Mouse (Mus musculus): ENCODE data around the gene Sdk1. TPM values are rescaled to one million over a fixed set of nuclear protein-coding genes. Genes with fewer than 3 reads are reported as not detected.

Gene Sdk1
- polyA plus RNA-seq, 1 experiment: 0.55 TPM

DNA sequence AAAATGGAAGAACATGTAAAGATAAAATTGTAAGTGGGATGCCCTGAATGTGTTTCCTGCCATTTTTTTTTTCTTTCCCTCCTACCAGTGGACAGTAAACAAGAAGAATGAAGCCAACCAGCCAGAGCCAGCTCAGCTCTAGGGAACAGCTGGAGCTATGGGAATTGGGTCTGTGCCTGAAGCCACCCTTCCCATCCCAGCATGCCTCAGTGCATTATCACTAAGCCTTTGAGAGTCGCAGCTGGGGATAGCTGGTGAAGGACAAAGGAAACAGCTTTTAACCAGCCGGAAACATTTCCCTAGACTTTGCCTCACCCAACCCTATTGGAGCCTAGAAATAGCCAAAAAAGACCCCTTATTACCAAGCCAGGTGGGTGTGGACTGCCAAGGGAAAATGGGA is 675.7 kb downstream of the Sdk1 start:
- Histone ChIP-seq H3K4me3 (ENCODE audit: insufficient read depth, low read length) (no peak overlapping the region), H3K4me1 (ENCODE audit: control insufficient read depth, insufficient read depth, low read length) (no peaks in the 10 kb centered on the region), H3K27ac (ENCODE audit: insufficient read depth, low read depth, low read length) (no peak overlapping the region)
- TF ChIP-seq CTCF (IDR thresholded peaks at IDR 0.05; ENCODE audit: low read depth, low read length): no peak
- no peak for TF ChIP-seq POLR2A (IDR thresholded peaks at IDR 0.05; ENCODE audit: borderline replicate concordance, low read depth, low read length)

DNA sequence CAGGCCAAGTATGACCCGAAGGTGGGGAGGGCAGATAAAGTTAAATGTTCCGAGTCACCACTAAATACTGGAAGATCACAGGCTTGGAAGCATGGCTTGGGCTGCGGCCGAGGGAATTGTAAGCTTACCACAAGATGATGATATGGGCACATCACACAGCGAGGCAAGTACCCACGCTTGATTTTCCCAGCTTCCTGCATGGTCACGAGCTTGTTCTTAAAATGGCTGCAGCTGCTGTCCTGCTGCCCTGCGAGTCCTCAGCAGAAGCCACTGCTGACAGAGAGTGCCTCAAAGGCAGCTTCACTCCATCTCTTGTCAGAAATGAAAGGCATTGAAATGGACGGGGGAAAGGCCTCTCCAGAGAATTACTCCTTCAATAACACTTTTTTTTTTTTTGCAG is 697.7 kb downstream of the Sdk1 start:
- H3K27ac ChIP-seq (ENCODE audit: insufficient read depth, low read depth, low read length): no peak overlapping the region
- H3K4me1 ChIP-seq (ENCODE audit: control insufficient read depth, insufficient read depth, low read length): no peaks in the 10 kb centered on the region
- no peak overlapping the region for H3K4me3 ChIP-seq (ENCODE audit: insufficient read depth, low read length)
- TF ChIP-seq POLR2A (IDR thresholded peaks at IDR 0.05; ENCODE audit: borderline replicate concordance, low read depth, low read length) (no peak), CTCF (IDR thresholded peaks at IDR 0.05; ENCODE audit: low read depth, low read length) (no peak)

DNA sequence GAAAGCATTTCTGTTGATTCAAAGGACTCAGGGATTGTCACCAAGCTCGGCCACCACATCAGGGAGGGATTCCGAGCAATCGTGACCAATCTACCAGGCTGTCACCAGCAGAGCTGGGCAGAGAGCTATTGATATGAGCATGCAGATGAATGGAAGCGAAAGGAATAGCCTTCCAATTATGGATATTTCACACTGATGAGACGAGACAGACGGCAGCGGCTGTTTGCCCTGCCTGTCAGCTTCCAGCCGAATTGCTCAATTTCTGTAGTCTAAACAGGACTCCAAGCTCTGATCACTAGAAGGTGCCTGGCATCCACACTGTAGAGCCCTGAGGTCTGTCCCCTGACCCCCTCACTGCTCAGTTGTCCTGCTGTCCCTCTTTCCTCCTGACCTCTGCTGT is 699.3 kb downstream of the Sdk1 start:
- Histone ChIP-seq H3K27ac (ENCODE audit: insufficient read depth, low read depth, low read length) (no peak overlapping the region), H3K4me1 (ENCODE audit: control insufficient read depth, insufficient read depth, low read length) (no peaks in the 10 kb centered on the region), H3K4me3 (ENCODE audit: insufficient read depth, low read length) (no peak overlapping the region)
- TF ChIP-seq CTCF (IDR thresholded peaks at IDR 0.05; ENCODE audit: low read depth, low read length): no peak
- TF ChIP-seq POLR2A (IDR thresholded peaks at IDR 0.05; ENCODE audit: borderline replicate concordance, low read depth, low read length): no peak

DNA sequence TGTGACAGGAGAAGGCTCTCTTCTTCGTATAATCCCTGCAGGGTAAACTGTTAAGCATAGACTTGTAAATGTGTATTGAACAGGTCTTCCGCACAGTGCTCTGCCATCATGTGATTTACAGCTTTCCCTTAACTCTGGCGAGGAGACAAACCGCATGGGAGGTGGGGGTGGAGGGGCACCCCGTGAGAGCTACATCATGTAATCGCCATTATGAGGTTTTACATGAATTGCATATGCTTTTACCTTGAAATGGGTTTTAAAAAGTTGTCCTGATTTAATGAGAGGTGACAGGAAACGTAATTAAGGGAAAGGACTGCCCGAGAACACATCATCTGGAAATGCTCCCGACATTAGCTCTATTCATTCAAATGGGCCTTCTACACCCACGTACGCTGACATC is 709.5 kb downstream of the Sdk1 start:
- Histone ChIP-seq H3K4me3 (ENCODE audit: insufficient read depth, low read length) (no peak overlapping the region), H3K4me1 (ENCODE audit: control insufficient read depth, insufficient read depth, low read length) (no peaks in the 10 kb centered on the region), H3K27ac (ENCODE audit: insufficient read depth, low read depth, low read length) (no peak overlapping the region)
- TF ChIP-seq POLR2A (IDR thresholded peaks at IDR 0.05; ENCODE audit: borderline replicate concordance, low read depth, low read length) (no peak), CTCF (IDR thresholded peaks at IDR 0.05; ENCODE audit: low read depth, low read length) (no peak)

DNA sequence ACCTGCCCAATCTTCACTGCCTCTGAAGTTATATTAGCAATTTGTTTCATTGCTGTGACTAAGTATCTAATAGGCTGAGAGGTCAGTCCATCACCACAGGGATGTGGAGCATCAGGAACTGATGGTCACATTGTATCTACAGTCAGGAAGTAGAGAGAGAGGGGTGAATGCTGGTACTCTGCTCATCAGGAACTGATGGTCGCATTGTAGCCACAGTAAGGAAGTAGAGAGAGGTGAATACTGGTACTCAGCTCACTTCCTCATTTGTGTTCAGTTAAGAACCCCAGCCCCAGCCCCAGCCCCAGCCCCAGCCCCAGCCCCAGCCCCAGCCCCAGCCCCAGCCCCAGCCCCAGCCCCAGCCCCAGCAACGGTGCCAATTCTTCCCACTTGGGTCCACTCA is 711.0 kb downstream of the Sdk1 start:
- Histone ChIP-seq H3K27ac (ENCODE audit: insufficient read depth, low read depth, low read length) (no peak overlapping the region), H3K4me3 (ENCODE audit: insufficient read depth, low read length) (no peak overlapping the region), H3K4me1 (ENCODE audit: control insufficient read depth, insufficient read depth, low read length) (no peaks in the 10 kb centered on the region)
- no peak for TF ChIP-seq POLR2A (IDR thresholded peaks at IDR 0.05; ENCODE audit: borderline replicate concordance, low read depth, low read length)
- no peak for TF ChIP-seq CTCF (IDR thresholded peaks at IDR 0.05; ENCODE audit: low read depth, low read length)

DNA sequence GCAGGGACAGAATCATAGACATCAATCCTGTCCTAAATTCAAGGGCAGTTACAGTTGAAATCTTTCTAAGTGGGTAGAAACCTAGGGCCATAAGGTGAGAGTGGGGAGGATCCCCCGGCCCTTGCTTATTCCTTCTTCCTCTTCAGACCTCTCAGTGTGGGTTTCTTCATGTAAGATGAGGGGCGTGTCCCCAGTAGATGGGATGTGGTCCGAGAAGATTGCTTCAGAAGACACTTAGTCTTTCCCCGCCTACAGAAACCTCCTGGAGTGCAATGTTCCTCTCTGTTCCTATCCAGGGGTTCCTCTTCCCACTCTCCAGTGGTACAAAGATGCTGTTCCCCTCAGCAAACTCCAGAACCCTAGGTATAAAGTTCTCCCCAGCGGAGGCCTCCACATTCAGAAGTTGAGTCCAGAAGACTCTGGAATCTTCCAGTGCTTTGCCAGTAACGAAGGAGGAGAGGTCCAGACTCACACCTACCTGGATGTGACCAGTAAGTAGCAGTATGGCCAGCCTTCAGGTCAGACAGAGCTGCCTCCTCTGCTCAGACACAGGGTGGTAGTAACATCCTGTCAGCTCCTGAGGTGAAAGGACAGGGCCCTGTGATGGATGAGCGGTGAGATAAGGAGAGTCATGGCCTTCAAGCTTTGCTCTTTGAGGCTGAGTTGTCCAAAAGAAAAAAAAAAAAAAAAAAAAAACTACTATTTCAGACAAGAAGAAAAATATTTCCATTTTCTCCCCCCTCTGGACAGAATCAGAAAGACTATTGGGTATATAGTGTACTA is 711.6 kb downstream of the Sdk1 start:
- Histone ChIP-seq H3K4me1 (ENCODE audit: control insufficient read depth, insufficient read depth, low read length) (no peaks in the 10 kb centered on the region), H3K4me3 (ENCODE audit: insufficient read depth, low read length) (no peak overlapping the region), H3K27ac (ENCODE audit: insufficient read depth, low read depth, low read length) (no peak overlapping the region)
- TF ChIP-seq POLR2A (IDR thresholded peaks at IDR 0.05; ENCODE audit: borderline replicate concordance, low read depth, low read length) (no peak), CTCF (IDR thresholded peaks at IDR 0.05; ENCODE audit: low read depth, low read length) (no peak)

DNA sequence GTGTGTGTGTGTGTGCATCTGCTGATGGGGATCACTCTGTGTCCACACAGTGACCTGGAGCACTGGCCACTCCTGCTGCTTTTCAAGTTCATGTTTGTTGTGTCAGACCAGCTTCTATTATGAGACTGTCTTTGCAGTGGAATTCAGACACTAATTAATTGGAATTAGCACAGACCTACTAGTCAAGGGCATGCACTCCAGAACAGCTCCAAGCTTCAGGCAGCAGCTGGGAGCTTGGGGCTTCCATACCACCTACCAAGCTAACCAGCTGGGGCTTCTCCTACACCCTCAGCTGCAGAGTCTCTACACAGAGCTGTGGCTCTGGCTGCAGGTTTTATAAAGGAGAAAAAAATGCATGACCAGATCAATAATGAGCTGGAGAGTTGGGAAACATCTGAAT is 729.8 kb downstream of the Sdk1 start:
- H3K4me3 ChIP-seq (ENCODE audit: insufficient read depth, low read length): no peak overlapping the region
- TF ChIP-seq POLR2A (IDR thresholded peaks at IDR 0.05; ENCODE audit: borderline replicate concordance, low read depth, low read length): no peak
- no peak for TF ChIP-seq CTCF (IDR thresholded peaks at IDR 0.05; ENCODE audit: low read depth, low read length)
- H3K4me1 ChIP-seq (ENCODE audit: control insufficient read depth, insufficient read depth, low read length): no peaks in the 10 kb centered on the region
- no peak overlapping the region for H3K27ac ChIP-seq (ENCODE audit: insufficient read depth, low read depth, low read length)

DNA sequence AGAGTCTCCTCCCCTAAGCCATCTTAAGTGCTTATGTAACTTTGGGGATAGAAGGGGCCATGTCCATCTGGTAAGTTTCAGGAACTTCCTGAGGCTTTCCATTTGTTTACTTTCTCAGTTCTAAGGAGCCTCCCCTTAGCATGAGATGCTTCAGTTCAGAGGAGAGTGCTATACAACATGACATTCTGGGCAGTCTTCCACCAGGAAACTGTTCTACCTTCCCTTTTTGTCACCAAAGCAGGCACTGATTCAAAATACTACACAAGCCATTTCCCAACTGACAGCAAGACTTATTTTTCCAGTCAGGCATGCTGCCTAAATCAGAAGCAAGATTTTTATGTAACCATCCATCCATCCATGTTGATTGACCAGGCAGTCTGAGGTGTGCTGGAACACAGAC is 738.2 kb downstream of the Sdk1 start:
- no peaks in the 10 kb centered on the region for H3K4me1 ChIP-seq (ENCODE audit: control insufficient read depth, insufficient read depth, low read length)
- no peak for TF ChIP-seq POLR2A (IDR thresholded peaks at IDR 0.05; ENCODE audit: borderline replicate concordance, low read depth, low read length)
- TF ChIP-seq CTCF (IDR thresholded peaks at IDR 0.05; ENCODE audit: low read depth, low read length): no peak
- H3K4me3 ChIP-seq (ENCODE audit: insufficient read depth, low read length): no peak overlapping the region
- no peak overlapping the region for H3K27ac ChIP-seq (ENCODE audit: insufficient read depth, low read depth, low read length)

DNA sequence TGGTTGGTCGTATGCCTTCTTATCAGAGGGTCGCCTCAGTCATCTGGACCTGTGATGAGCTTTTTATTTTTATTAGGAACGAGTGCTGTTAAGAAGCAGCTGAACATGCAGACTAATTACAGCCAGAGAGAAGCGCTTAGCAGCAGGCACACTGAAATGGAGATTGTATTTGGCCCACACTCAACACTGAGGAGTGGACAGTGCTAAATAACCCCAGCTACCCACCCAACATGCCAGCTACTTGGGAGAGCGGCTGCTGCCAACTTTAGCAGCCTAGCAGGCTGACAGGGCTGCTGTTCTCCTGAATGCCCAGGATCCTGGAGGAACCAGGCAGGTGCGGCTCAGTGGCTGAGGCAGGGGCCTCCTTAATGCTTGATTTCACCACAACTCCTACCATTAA is 739.5 kb downstream of the Sdk1 start:
- Histone ChIP-seq H3K4me1 (ENCODE audit: control insufficient read depth, insufficient read depth, low read length) (no peaks in the 10 kb centered on the region), H3K27ac (ENCODE audit: insufficient read depth, low read depth, low read length) (no peak overlapping the region), H3K4me3 (ENCODE audit: insufficient read depth, low read length) (no peak overlapping the region)
- TF ChIP-seq CTCF (IDR thresholded peaks at IDR 0.05; ENCODE audit: low read depth, low read length): no peak
- TF ChIP-seq POLR2A (IDR thresholded peaks at IDR 0.05; ENCODE audit: borderline replicate concordance, low read depth, low read length): no peak

DNA sequence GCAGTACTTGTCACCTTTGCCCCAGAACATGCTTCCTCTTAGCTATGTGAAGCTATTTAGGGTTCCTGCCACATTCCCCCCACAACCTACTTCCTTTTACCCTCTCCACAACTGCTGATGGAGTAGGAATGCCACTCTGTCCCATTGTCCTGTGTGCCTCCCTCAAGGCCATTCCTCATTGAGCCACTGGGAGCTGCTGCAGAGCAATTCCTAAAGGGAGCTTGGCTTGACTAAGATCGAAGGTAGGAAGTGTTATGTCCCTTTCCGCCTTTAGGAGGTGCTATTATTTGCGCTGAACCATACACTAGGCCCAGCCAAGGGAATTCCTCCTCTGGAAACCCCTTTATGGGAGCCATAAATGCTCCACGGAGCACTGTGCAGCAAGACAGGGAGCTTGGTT is 743.0 kb downstream of the Sdk1 start:
- no peak overlapping the region for H3K4me3 ChIP-seq (ENCODE audit: insufficient read depth, low read length)
- H3K4me1 ChIP-seq (ENCODE audit: control insufficient read depth, insufficient read depth, low read length): no peaks in the 10 kb centered on the region
- H3K27ac ChIP-seq (ENCODE audit: insufficient read depth, low read depth, low read length): no peak overlapping the region
- TF ChIP-seq POLR2A (IDR thresholded peaks at IDR 0.05; ENCODE audit: borderline replicate concordance, low read depth, low read length) (no peak), CTCF (IDR thresholded peaks at IDR 0.05; ENCODE audit: low read depth, low read length) (no peak)

Data from bone marrow macrophage, adult 2 months (primary cell).